Mouse (Mus musculus) heart, postnatal 0 days (tissue): Measurements from ENCODE around the gene Dnmt3b. TPM values are rescaled to one million over a fixed set of nuclear protein-coding genes. Genes with fewer than 3 reads are reported as not detected.
"Not testable (repeated sequence)": the region's sequence is repeated elsewhere in the genome, so short reads cannot be mapped to it uniquely, and the experiment has no call there.

Source experiments
- ATAC-seq: fragments of 200-750 bp; cut with Nextera tagmentation; 2 replicates; pipeline ENCODE4 v1.8.0; 2017; ENCODE audit warnings: low read depth, moderate number of reproducible peaks, moderate library complexity; ENCODE audit not compliant: insufficient read depth
- DNase-seq: peaks from one replicate; pipeline ENCODE4 v3.0.0-alpha.2; 2016; ENCODE audit warnings: low spot score
- H3K27ac ChIP-seq: fragments of 300-500 bp; sonication (generic); 2 replicates; pipeline ENCODE4 v1.5.1; 2014; ENCODE audit warnings: low read depth, mild to moderate bottlenecking
- H3K27me3 ChIP-seq: fragments of 300-500 bp; sonication (generic); 2 replicates; pipeline ENCODE4 v1.6.1; 2014; ENCODE audit warnings: low read length, mixed read lengths; ENCODE audit not compliant: control insufficient read depth, insufficient read depth
- H3K36me3 ChIP-seq: fragments of 300-500 bp; sonication (generic); replicated peaks from 2 replicates; pipeline ENCODE4 v1.6.1; 2014; ENCODE audit warnings: low read length, mixed read lengths; ENCODE audit not compliant: control insufficient read depth, insufficient read depth
- H3K4me1 ChIP-seq: fragments of 300-500 bp; sonication (generic); 2 replicates; pipeline ENCODE4 v1.6.1; 2014; ENCODE audit warnings: antibody characterized with exemption; ENCODE audit not compliant: control insufficient read depth, insufficient read depth
- H3K4me2 ChIP-seq: fragments of 300-500 bp; sonication (generic); 2 replicates; pipeline ENCODE4 v1.6.1; 2014; ENCODE audit warnings: low read depth, mild to moderate bottlenecking, low read length, moderate library complexity
- H3K4me3 ChIP-seq: fragments of 300-500 bp; sonication (generic); 2 replicates; pipeline ENCODE4 v1.5.1; 2014; ENCODE audit warnings: low read depth, low read length
- H3K9ac ChIP-seq: fragments of 300-500 bp; sonication (generic); replicated peaks from 2 replicates; pipeline ENCODE4 v1.6.1; 2014; ENCODE audit warnings: low read depth, low read length, mixed read lengths
- H3K9me3 ChIP-seq: fragments of 300-500 bp; sonication (generic); replicated peaks from 2 replicates; pipeline ENCODE4 v1.6.1; 2016; ENCODE audit warnings: low read length; ENCODE audit not compliant: control insufficient read depth
- CTCF ChIP-seq: IDR thresholded peaks from 2 replicates; pipeline ENCODE4 v1.5.1; 2016; ENCODE audit warnings: antibody characterized with exemption, control low read depth, low read depth
- EP300 ChIP-seq: IDR thresholded peaks from 2 replicates; pipeline ENCODE4 v1.6.1; 2016; ENCODE audit warnings: antibody characterized with exemption, low read depth
- WGBS: fragments of 180-500 bp; shearing (Covaris S2); extraction: QIAGEN DNeasy Blood & Tissue Kit; methylation state at CpG from one replicate; pipeline ENCODE4 v1.1.7; 2014; 5-methylcytosine and 5-hydroxymethylcytosine counted together
- polyA plus RNA-seq: library from polyadenylated mRNA; unstranded; fragments of >200 nt; fragmentation: Nextera tagmentation; extraction: Ambion mirVana; gene quantifications from 2 replicates; pipeline ENCODE4 v1.2.1, GENCODE M21; 2015
- total RNA-seq: library from RNA; depleted of rRNA; stranded (reverse); fragments of >200 nt; gene quantifications from 2 replicates; pipeline ENCODE4 v1.2.3, GENCODE M21; 2014; ENCODE audit warnings: low replicate concordance

Gene Dnmt3b
- total and polyA plus RNA-seq, 2 experiments from 2014 or later: 1.4 to 1.8 TPM

GRCm38 (mm10) chr2:153660616-153661015 lies 11.4 kb downstream of the Dnmt3b start:
- WGBS: 54% methylated on average over 3 of the region's 3 CpGs
- TF ChIP-seq EP300 (no peak), CTCF (no peak)
- no peak overlapping the region for H3K4me3 ChIP-seq

GRCm38 (mm10) chr2:153665401-153665800 lies 16.2 kb downstream of the Dnmt3b start:
- H3K27ac ChIP-seq: no peak overlapping the region
- H3K4me3 ChIP-seq: no peak overlapping the region
- ATAC-seq (no peak), DNase-seq (no peak)
- no peaks in the 10 kb centered on the region for H3K9me3 ChIP-seq
- H3K4me2 ChIP-seq: no peak overlapping the region
- no peak for TF ChIP-seq EP300
- no peak for TF ChIP-seq CTCF
- WGBS: 77% methylated on average over 7 of the region's 7 CpGs
- H3K9ac ChIP-seq: no peak overlapping the region
- H3K4me1 ChIP-seq: no peaks in the 10 kb centered on the region
- H3K27me3 ChIP-seq: no peaks in the 10 kb centered on the region
- H3K36me3 ChIP-seq: 0 out of 2 replicates have a peak, but pooled peaks cover 12% of the 10 kb centered on the region

More at GRCm38 (mm10) chr2:153660616-153661015, 11.4 kb downstream of the Dnmt3b start:
- Histone ChIP-seq H3K27ac (no peak overlapping the region), H3K9ac (no peak overlapping the region), H3K4me2 (no peak overlapping the region), H3K4me1 (no peaks in the 10 kb centered on the region), H3K9me3 (no peaks in the 10 kb centered on the region), H3K36me3 (0 out of 2 replicates have a peak, but pooled peaks cover 6% of the 10 kb centered on the region), H3K27me3 (no peaks in the 10 kb centered on the region)
- DNase-seq (no peak), ATAC-seq (no peak)

- Histone ChIP-seq H3K9me3 (no peaks in the 10 kb centered on the region), H3K36me3 (0 out of 2 replicates have a peak, but pooled peaks cover 7% of the 10 kb centered on the region), H3K9ac (no peak overlapping the region), H3K4me2 (no peak overlapping the region), H3K4me3 (no peak overlapping the region), H3K4me1 (no peaks in the 10 kb centered on the region), H3K27ac (no peak overlapping the region), H3K27me3 (no peaks in the 10 kb centered on the region)
- peak; percentile 55 for DNase-seq
- no peak for ATAC-seq
- 54% methylated on average over 7 of the region's 7 CpGs for WGBS
- TF ChIP-seq EP300 (no peak), CTCF (peak; percentile 70)
Observed at GRCm38 (mm10) chr2:153668754-153669376, 19.6 kb downstream of the Dnmt3b start.

GRCm38 (mm10) chr2:153670111-153670510 lies 20.9 kb downstream of the Dnmt3b start:
- Histone ChIP-seq H3K9ac (no peak overlapping the region), H3K4me1 (no peaks in the 10 kb centered on the region), H3K4me3 (no peak overlapping the region), H3K27me3 (no peaks in the 10 kb centered on the region), H3K9me3 (no peaks in the 10 kb centered on the region), H3K27ac (no peak overlapping the region), H3K4me2 (no peak overlapping the region), H3K36me3 (0 out of 2 replicates have a peak, but pooled peaks cover 10% of the 10 kb centered on the region)
- ATAC-seq (no peak), DNase-seq (no peak)
- WGBS: 35% methylated on average over 5 of the region's 5 CpGs
- TF ChIP-seq CTCF (no peak), EP300 (no peak)

- Histone ChIP-seq H3K27me3 (no peaks in the 10 kb centered on the region), H3K4me3 (no peak overlapping the region), H3K27ac (no peak overlapping the region), H3K9me3 (no peaks in the 10 kb centered on the region), H3K4me2 (no peak overlapping the region), H3K9ac (no peak overlapping the region), H3K36me3 (peaks cover 16% of the 10 kb centered on the region; the same call in 1 of the 2 replicates), H3K4me1 (no peaks in the 10 kb centered on the region)
- DNase-seq: no peak
- TF ChIP-seq CTCF: no peak
- no peak for TF ChIP-seq EP300
- WGBS: 83% methylated on average over 2 of the region's 2 CpGs
- no peak for ATAC-seq
Observed at GRCm38 (mm10) chr2:153672619-153673018, 23.4 kb downstream of the Dnmt3b start.

- not testable (repeated sequence) for H3K9me3 ChIP-seq, H3K4me2 ChIP-seq, ATAC-seq, H3K4me1 ChIP-seq, H3K9ac ChIP-seq, H3K27me3 ChIP-seq, DNase-seq, H3K27ac ChIP-seq, H3K4me3 ChIP-seq
- 36% methylated on average over 1 of the region's 1 CpGs for WGBS
- peaks cover 21% of the 10 kb centered on the region; the same call in 1 of the 2 replicates for H3K36me3 ChIP-seq
Observed at GRCm38 (mm10) chr2:153675364-153675763, 26.1 kb downstream of the Dnmt3b start.
